Mouse (Mus musculus): ENCODE data around the gene 1810013L24Rik. TPM values are rescaled to one million over a fixed set of nuclear protein-coding genes. Genes with fewer than 3 reads are reported as not detected.
A peak's percentile ranks its signal among the peaks of the same experiment; 100 is the strongest.
"Not testable (repeated sequence)": the region's sequence is repeated elsewhere in the genome, so short reads cannot be mapped to it uniquely, and the experiment has no call there.

The 1810013L24Rik gene
- total and polyA plus RNA-seq, 3 experiments, result 27.1 to 47.7 (median 30.0) TPM

DNA sequence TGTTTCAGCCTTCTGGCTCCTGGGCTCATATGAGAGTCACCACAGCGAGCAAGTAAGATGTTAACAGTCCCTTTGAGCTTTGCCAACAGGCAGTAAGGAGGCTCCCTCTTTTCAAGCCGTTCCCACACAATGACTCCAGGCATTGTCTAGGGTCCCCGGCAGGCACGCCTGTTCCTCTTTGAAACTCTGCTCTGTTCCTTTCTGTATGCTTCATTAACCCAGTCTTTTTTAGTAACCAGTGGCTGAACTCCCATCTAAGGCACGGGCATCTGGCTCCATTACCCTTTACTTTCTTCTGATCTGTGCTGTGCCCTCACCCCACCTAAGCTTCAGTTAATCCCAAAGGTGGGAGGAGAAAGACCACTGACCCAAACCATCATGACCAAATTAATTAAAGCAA is 50.2 kb downstream of the 1810013L24Rik start:
- no peak overlapping the region for H3K9ac ChIP-seq (ENCODE audit: insufficient read depth, low read depth)
- no peak overlapping the region for H3K27ac ChIP-seq (ENCODE audit: insufficient read depth, low read depth)
- H3K4me2 ChIP-seq (ENCODE audit: insufficient read depth, low read depth, poor library complexity, severe bottlenecking), result no peak overlapping the region
- no peaks in the 10 kb centered on the region for H3K79me2 ChIP-seq (replicated peaks; ENCODE audit: control insufficient read depth, extremely low read depth, insufficient read depth, poor library complexity, severe bottlenecking)
- H3K9me3 ChIP-seq (replicated peaks; ENCODE audit: low read length), result peaks cover 6% of the 10 kb centered on the region
- H3K36me3 ChIP-seq (replicated peaks in 1 of 2; ENCODE audit: control insufficient read depth in 1 of 2, insufficient read depth in 1 of 2, low read length in 1 of 2), result no peaks in the 10 kb centered on the region
- no peak overlapping the region for H3K4me3 ChIP-seq (replicated peaks in 1 of 3; ENCODE audit: low read depth in 2 of 3, low read length in 2 of 3, poor library complexity in 1 of 3)
- dilution Hi-C loops (cut with MboI; ENCODE audit: extremely low pct_ligation_motif_present, extremely low pct_unique_long_range_greater_than_20kb, low sequenced_read_pairs) (no loop called here), in situ Hi-C loops (cut with MboI; ENCODE audit: low pct_ligation_motif_present, low pct_unique_long_range_greater_than_20kb, low sequenced_read_pairs) (no loop called here)
- H3K27me3 ChIP-seq (replicated peaks), result peaks cover 3% of the 10 kb centered on the region
- H3K4me1 ChIP-seq (ENCODE audit: control insufficient read depth in 1 of 2, insufficient read depth in 2 of 2), result peaks cover 0 to 8% of the 10 kb centered on the region in 2 experiments; a peak in 1 of 4 replicates
- no peak for DNase-seq (ENCODE audit: extremely low read depth)
- TF ChIP-seq ETS1 (conservative IDR thresholded peaks at IDR 0.05; ENCODE audit: low read depth, low read length) (no peak), USF2 (conservative IDR thresholded peaks at IDR 0.05; ENCODE audit: low read depth, low read length) (no peak), POLR2AphosphoS2 (IDR thresholded peaks at IDR 0.05; ENCODE audit: low read depth, low read length) (no peak), EP300 (IDR thresholded peaks at IDR 0.05; ENCODE audit: low read length) (no peak), ELF1 (IDR thresholded peaks at IDR 0.05; ENCODE audit: low read depth, low read length) (no peak), MYC (IDR thresholded peaks at IDR 0.05; ENCODE audit: low read depth, low read length) (no peak), KAT2A (IDR thresholded peaks at IDR 0.05; ENCODE audit: insufficient replicate concordance, low read length) (no peak), POLR2A (IDR thresholded peaks at IDR 0.05; ENCODE audit: low read depth, low read length) (no peak), JUN (IDR thresholded peaks at IDR 0.05; ENCODE audit: insufficient read depth, low read depth, low read length) (no peak), PAX5 (IDR thresholded peaks at IDR 0.05; ENCODE audit: low read length) (no peak), TBP (conservative IDR thresholded peaks at IDR 0.05; ENCODE audit: low read depth, low read length) (no peak), MAFK (IDR thresholded peaks at IDR 0.05; ENCODE audit: insufficient replicate concordance, low read length) (no peak), JUND (conservative IDR thresholded peaks at IDR 0.05; ENCODE audit: low read depth, low read length) (no peak), CHD2 (IDR thresholded peaks at IDR 0.05; ENCODE audit: low read length) (no peak)

DNA sequence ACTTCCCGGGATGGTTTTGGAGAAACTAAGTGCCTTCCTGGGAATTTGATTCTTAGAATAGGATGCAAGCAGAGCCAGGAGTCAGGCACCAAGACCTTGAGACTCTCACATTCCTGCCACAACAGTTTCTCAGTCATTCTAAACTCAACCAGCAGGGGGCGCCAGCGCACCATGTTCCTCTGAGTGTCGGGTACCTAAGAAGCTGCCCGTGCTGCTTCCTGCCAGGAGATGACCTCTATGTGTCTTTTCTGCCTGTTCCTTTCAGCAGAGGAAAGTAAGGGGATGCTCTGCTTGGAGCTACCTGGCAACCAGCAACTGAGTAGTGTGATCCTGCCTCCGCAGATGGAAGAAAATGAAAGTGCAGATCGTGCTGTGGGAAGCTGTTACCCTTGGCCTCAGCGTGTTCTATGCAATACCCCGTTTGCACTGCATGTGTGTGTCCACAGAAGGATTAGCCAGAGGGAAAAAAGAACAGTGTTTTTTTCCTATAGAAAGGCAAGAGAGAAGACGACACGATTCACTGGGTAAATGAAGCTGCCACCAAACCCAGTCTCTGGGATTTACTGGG is 53.9 kb downstream of the 1810013L24Rik start:
- Histone ChIP-seq H3K9ac (ENCODE audit: insufficient read depth, low read depth) (no peak overlapping the region), H3K9me3 (replicated peaks; ENCODE audit: low read length) (peaks cover 6% of the 10 kb centered on the region), H3K36me3 (replicated peaks in 1 of 2; ENCODE audit: control insufficient read depth in 1 of 2, insufficient read depth in 1 of 2, low read length in 1 of 2) (no peaks in the 10 kb centered on the region), H3K4me3 (replicated peaks in 1 of 3; ENCODE audit: low read depth in 2 of 3, low read length in 2 of 3, poor library complexity in 1 of 3) (peak overlapping the region in 1 of 3 experiments; percentile 7), H3K4me1 (ENCODE audit: control insufficient read depth in 1 of 2, insufficient read depth in 2 of 2) (peaks cover 0 to 8% of the 10 kb centered on the region in 2 experiments; a peak in 1 of 4 replicates), H3K79me2 (replicated peaks; ENCODE audit: control insufficient read depth, extremely low read depth, insufficient read depth, poor library complexity, severe bottlenecking) (no peaks in the 10 kb centered on the region), H3K27ac (ENCODE audit: insufficient read depth, low read depth) (no peak overlapping the region), H3K27me3 (replicated peaks) (peaks cover 24% of the 10 kb centered on the region), H3K4me2 (ENCODE audit: insufficient read depth, low read depth, poor library complexity, severe bottlenecking) (no peak overlapping the region)
- in situ Hi-C loops (cut with MboI; ENCODE audit: low pct_ligation_motif_present, low pct_unique_long_range_greater_than_20kb, low sequenced_read_pairs) (no loop called here), dilution Hi-C loops (cut with MboI; ENCODE audit: extremely low pct_ligation_motif_present, extremely low pct_unique_long_range_greater_than_20kb, low sequenced_read_pairs) (no loop called here)
- peak; percentile 81 for DNase-seq (ENCODE audit: extremely low read depth)
- TF ChIP-seq EP300 (IDR thresholded peaks at IDR 0.05; ENCODE audit: low read length), result 0 out of 2 replicates have a peak, but pooled peaks have one; percentile 17
- TF ChIP-seq NRF1 (IDR thresholded peaks at IDR 0.05; ENCODE audit: low read depth, low read length), result no peak
- TF ChIP-seq BHLHE40 (IDR thresholded peaks at IDR 0.05; ENCODE audit: low read depth, low read length), result peak; percentile 38; the same call in 1 of the 2 replicates
- TF ChIP-seq NELFE (IDR thresholded peaks at IDR 0.05; ENCODE audit: low read depth, low read length), result peak; percentile 35; the same call in 1 of the 2 replicates
- TF ChIP-seq USF2 (conservative IDR thresholded peaks at IDR 0.05; ENCODE audit: low read depth, low read length), result no peak
- peak; percentile 92 for TF ChIP-seq RAD21 (IDR thresholded peaks at IDR 0.05; ENCODE audit: low read depth, low read length)
- no peak for TF ChIP-seq TCF12 (IDR thresholded peaks at IDR 0.05; ENCODE audit: low read depth, low read length)
- TF ChIP-seq SMC3 (IDR thresholded peaks at IDR 0.05; ENCODE audit: low read depth, low read length), result peak; percentile 64
- peak; percentile 89 to 95 for TF ChIP-seq CTCF (conservative IDR thresholded peaks at IDR 0.05 in 1 of 2, IDR thresholded peaks at IDR 0.05 in 1 of 2; ENCODE audit: low read depth in 2 of 2, low read length in 2 of 2)
- no peak for TF ChIP-seq ZC3H11A (IDR thresholded peaks at IDR 0.05; ENCODE audit: low read depth, low read length)
- TF ChIP-seq ELF1 (IDR thresholded peaks at IDR 0.05; ENCODE audit: low read depth, low read length), result 0 out of 2 replicates have a peak, but pooled peaks have one; percentile 22

DNA sequence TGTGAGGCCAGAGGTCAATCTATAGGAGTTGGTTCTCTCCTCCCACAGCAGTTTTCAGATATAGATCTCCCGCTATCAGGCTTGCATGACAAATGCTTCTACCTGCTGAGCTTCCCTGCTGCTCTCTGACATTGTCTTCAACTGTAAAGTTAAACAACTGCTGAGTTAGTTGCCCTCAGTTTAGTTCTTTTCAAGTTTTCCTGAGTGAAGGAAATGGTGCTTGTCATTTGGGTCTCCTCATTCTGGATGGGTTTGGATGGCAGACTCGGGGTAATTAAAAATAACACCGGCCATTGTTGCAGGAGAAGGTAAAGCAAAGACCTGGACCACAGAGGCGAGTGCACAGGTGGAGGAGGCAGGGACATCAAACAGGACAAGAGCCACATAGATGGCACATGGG is 64.3 kb downstream of the 1810013L24Rik start:
- dilution Hi-C loops (cut with MboI; ENCODE audit: extremely low pct_ligation_motif_present, extremely low pct_unique_long_range_greater_than_20kb, low sequenced_read_pairs); H3K9ac ChIP-seq (ENCODE audit: insufficient read depth, low read depth); DNase-seq (ENCODE audit: extremely low read depth); H3K4me1 ChIP-seq (ENCODE audit: control insufficient read depth in 1 of 2, insufficient read depth in 2 of 2); H3K4me3 ChIP-seq (replicated peaks in 1 of 3; ENCODE audit: low read depth in 2 of 3, low read length in 2 of 3, poor library complexity in 1 of 3); H3K27ac ChIP-seq (ENCODE audit: insufficient read depth, low read depth); H3K4me2 ChIP-seq (ENCODE audit: insufficient read depth, low read depth, poor library complexity, severe bottlenecking); in situ Hi-C loops (cut with MboI; ENCODE audit: low pct_ligation_motif_present, low pct_unique_long_range_greater_than_20kb, low sequenced_read_pairs); H3K79me2 ChIP-seq (replicated peaks; ENCODE audit: control insufficient read depth, extremely low read depth, insufficient read depth, poor library complexity, severe bottlenecking); H3K36me3 ChIP-seq (replicated peaks in 1 of 2; ENCODE audit: control insufficient read depth in 1 of 2, insufficient read depth in 1 of 2, low read length in 1 of 2); H3K9me3 ChIP-seq (replicated peaks; ENCODE audit: low read length): not testable (repeated sequence)
- H3K27me3 ChIP-seq (replicated peaks), result peaks cover 39% of the 10 kb centered on the region
